Mouse (Mus musculus) forebrain, embryonic 16.5 days (tissue): ENCODE measurements around the gene Gzmn. TPM values are rescaled to one million over a fixed set of nuclear protein-coding genes. Genes with fewer than 3 reads are reported as not detected.
"Not testable (repeated sequence)": the region's sequence is repeated elsewhere in the genome, so short reads cannot be mapped to it uniquely, and the experiment has no call there.

Experiments
- ATAC-seq: fragments of 200-750 bp; cut with Nextera tagmentation; 2 replicates; pipeline ENCODE4 v1.8.0; 2017; ENCODE audit warnings: mild to moderate bottlenecking, moderate library complexity
- H3K27ac ChIP-seq: fragments of 300-500 bp; sonication (generic); 2 replicates; pipeline ENCODE4 v1.5.1; 2014; ENCODE audit warnings: low read length, control low read depth
- H3K27me3 ChIP-seq: fragments of 300-500 bp; sonication (generic); replicated peaks from 2 replicates; pipeline ENCODE4 v1.6.1; 2014; ENCODE audit warnings: low read length; ENCODE audit not compliant: control insufficient read depth, insufficient read depth
- H3K36me3 ChIP-seq: fragments of 300-500 bp; sonication (generic); 2 replicates; pipeline ENCODE4 v1.6.1; 2014; ENCODE audit not compliant: control insufficient read depth, insufficient read depth
- H3K4me1 ChIP-seq: fragments of 300-500 bp; sonication (generic); replicated peaks from 2 replicates; pipeline ENCODE4 v1.6.1; 2014; ENCODE audit warnings: low read length; ENCODE audit not compliant: control insufficient read depth, insufficient read depth
- H3K4me2 ChIP-seq: fragments of 300-500 bp; sonication (generic); 2 replicates; pipeline ENCODE4 v1.6.1; 2014; ENCODE audit warnings: mild to moderate bottlenecking, low read length, control low read depth
- H3K4me3 ChIP-seq: fragments of 300-500 bp; sonication (generic); replicated peaks from 2 replicates; pipeline ENCODE4 v1.5.1; 2014; ENCODE audit warnings: mild to moderate bottlenecking, low read length, control low read depth
- H3K9ac ChIP-seq: fragments of 300-500 bp; sonication (generic); replicated peaks from 2 replicates; pipeline ENCODE4 v1.6.1; 2014; ENCODE audit warnings: low read depth, low read length, control low read depth
- H3K9me3 ChIP-seq: fragments of 300-500 bp; sonication (generic); 2 replicates; pipeline ENCODE4 v1.6.1; 2016; ENCODE audit warnings: low read length; ENCODE audit not compliant: control insufficient read depth
- WGBS: fragments of 180-500 bp; shearing (Covaris S2); extraction: QIAGEN DNeasy Blood & Tissue Kit; methylation state at CpG from one replicate; pipeline ENCODE4 v1.1.7; 2014; 5-methylcytosine and 5-hydroxymethylcytosine counted together
- polyA plus RNA-seq: library from polyadenylated mRNA; unstranded; fragments of >200 nt; fragmentation: Nextera tagmentation; extraction: Ambion mirVana; gene quantifications from 2 replicates; pipeline ENCODE4 v1.2.1, GENCODE M21; 2015

The Gzmn gene
- polyA plus RNA-seq, 1 experiment from 2014 or later: not detected

GRCm38 (mm10) chr14:56168009-56168408, 6.4 kb downstream of the Gzmn start:
- Histone ChIP-seq H3K9me3 (no peaks in the 10 kb centered on the region), H3K9ac (no peak overlapping the region), H3K4me2 (no peak overlapping the region), H3K36me3 (no peaks in the 10 kb centered on the region), H3K4me3 (no peak overlapping the region), H3K27me3 (no peaks in the 10 kb centered on the region), H3K27ac (no peak overlapping the region), H3K4me1 (no peaks in the 10 kb centered on the region)
- no peak for ATAC-seq
- WGBS: 86% methylated on average over 6 of the region's 6 CpGs

- Histone ChIP-seq H3K27ac (no peak overlapping the region), H3K27me3 (no peaks in the 10 kb centered on the region), H3K4me3 (no peak overlapping the region), H3K36me3 (no peaks in the 10 kb centered on the region), H3K4me2 (no peak overlapping the region), H3K9me3 (no peaks in the 10 kb centered on the region), H3K9ac (no peak overlapping the region), H3K4me1 (no peaks in the 10 kb centered on the region)
- ATAC-seq: no peak
- WGBS: 86% methylated on average over 2 of the region's 2 CpGs
Observed at GRCm38 (mm10) chr14:56162109-56162508, 12.3 kb downstream of the Gzmn start.

- not testable (repeated sequence) for H3K9me3 ChIP-seq, H3K27me3 ChIP-seq, H3K36me3 ChIP-seq, ATAC-seq, H3K27ac ChIP-seq, H3K4me1 ChIP-seq, H3K4me2 ChIP-seq, H3K4me3 ChIP-seq, H3K9ac ChIP-seq
- WGBS: 95% methylated on average over 2 of the region's 2 CpGs
Observed at GRCm38 (mm10) chr14:56159479-56159878, 14.9 kb downstream of the Gzmn start, which contains the start of gene Gzmg. Gzmg (minus strand) TSS chr14:56159579.

GRCm38 (mm10) chr14:56155340-56155739, 19.1 kb downstream of the Gzmn start:
- no peak overlapping the region for H3K4me2 ChIP-seq
- no peak overlapping the region for H3K4me3 ChIP-seq
- WGBS: 61% methylated on average over 2 of the region's 2 CpGs
- no peak overlapping the region for H3K9ac ChIP-seq
- H3K27me3 ChIP-seq: no peaks in the 10 kb centered on the region
- H3K27ac ChIP-seq: no peak overlapping the region
- no peaks in the 10 kb centered on the region for H3K36me3 ChIP-seq
- H3K4me1 ChIP-seq: no peaks in the 10 kb centered on the region
- no peaks in the 10 kb centered on the region for H3K9me3 ChIP-seq
- ATAC-seq: no peak

- ATAC-seq, H3K36me3 ChIP-seq, H3K9me3 ChIP-seq, H3K27ac ChIP-seq, H3K4me3 ChIP-seq, H3K9ac ChIP-seq, H3K27me3 ChIP-seq, H3K4me1 ChIP-seq, H3K4me2 ChIP-seq: not testable (repeated sequence)
- 78% methylated on average over 1 of the region's 1 CpGs for WGBS
Observed at GRCm38 (mm10) chr14:56133675-56134074, 40.7 kb downstream of the Gzmn start.

GRCm38 (mm10) chr14:56132508-56132907, 41.9 kb downstream of the Gzmn start, which contains the start of gene Gzmd:
Gzmd (minus strand) TSS chr14:56132608.
- H3K9me3 ChIP-seq, H3K4me3 ChIP-seq, H3K4me1 ChIP-seq, H3K36me3 ChIP-seq, ATAC-seq, H3K4me2 ChIP-seq, H3K27me3 ChIP-seq, H3K27ac ChIP-seq, H3K9ac ChIP-seq: not testable (repeated sequence)
- WGBS: 82% methylated on average over 2 of the region's 2 CpGs

GRCm38 (mm10) chr14:56128341-56128740, 46.1 kb downstream of the Gzmn start:
- no peaks in the 10 kb centered on the region for H3K36me3 ChIP-seq
- no peaks in the 10 kb centered on the region for H3K9me3 ChIP-seq
- no peak for ATAC-seq
- no peaks in the 10 kb centered on the region for H3K27me3 ChIP-seq
- WGBS: 48% methylated on average over 3 of the region's 3 CpGs
- no peak overlapping the region for H3K4me2 ChIP-seq
- H3K9ac ChIP-seq: no peak overlapping the region
- H3K4me1 ChIP-seq: no peaks in the 10 kb centered on the region
- no peak overlapping the region for H3K27ac ChIP-seq
- H3K4me3 ChIP-seq: no peak overlapping the region

GRCm38 (mm10) chr14:56123516-56123915, 50.9 kb downstream of the Gzmn start:
- no peak for ATAC-seq
- no peak overlapping the region for H3K27ac ChIP-seq
- 84% methylated on average over 3 of the region's 3 CpGs for WGBS
- H3K4me3 ChIP-seq: no peak overlapping the region
- no peaks in the 10 kb centered on the region for H3K9me3 ChIP-seq
- no peaks in the 10 kb centered on the region for H3K36me3 ChIP-seq
- no peak overlapping the region for H3K4me2 ChIP-seq
- H3K27me3 ChIP-seq: no peaks in the 10 kb centered on the region
- no peak overlapping the region for H3K9ac ChIP-seq
- H3K4me1 ChIP-seq: no peaks in the 10 kb centered on the region

- Histone ChIP-seq H3K36me3 (no peaks in the 10 kb centered on the region), H3K4me3 (no peak within 1 kb of the TSS), H3K27ac (no peak within 1 kb of the TSS), H3K27me3 (no peaks in the 10 kb centered on the region), H3K4me1 (no peaks in the 10 kb centered on the region), H3K4me2 (no peak within 1 kb of the TSS), H3K9ac (no peak within 1 kb of the TSS), H3K9me3 (no peaks in the 10 kb centered on the region)
- no peak for ATAC-seq
Observed at GRCm38 (mm10) chr14:56120525-56120924, 53.9 kb downstream of the Gzmn start, which contains the start of gene Gzme. Gzme (minus strand) TSS chr14:56120625.
